Mouse (Mus musculus): ENCODE measurements around the gene Tmem82. TPM values are rescaled to one million over a fixed set of nuclear protein-coding genes. Genes with fewer than 3 reads are reported as not detected.

The Tmem82 gene
- polyA plus RNA-seq, 1 experiment from 2014 or later: 0.43 TPM

- Histone ChIP-seq H3K4me2 (ENCODE audit: low read length) (no peak overlapping the region), H3K27me3 (ENCODE audit: control insufficient read depth, insufficient read depth, low read depth, low read length) (no peaks in the 10 kb centered on the region), H3K4me3 (ENCODE audit: low read depth, low read length) (no peak overlapping the region), H3K27ac (ENCODE audit: low read length) (no peak overlapping the region), H3K9me3 (replicated peaks; ENCODE audit: control insufficient read depth, low read length, poor library complexity, severe bottlenecking) (no peaks in the 10 kb centered on the region), H3K9ac (ENCODE audit: low read depth, low read length) (no peak overlapping the region), H3K4me1 (ENCODE audit: control insufficient read depth, insufficient read depth, low read length) (no peaks in the 10 kb centered on the region), H3K36me3 (ENCODE audit: control insufficient read depth, insufficient read depth, low read length) (peaks cover 5% of the 10 kb centered on the region; the same call in 1 of the 2 replicates)
- no peak for ATAC-seq
- WGBS: 95% methylated on average over 7 of the region's 7 CpGs
These were observed 41.6 kb downstream of the Tmem82 start for GRCm38 (mm10) chr4:141576877-141577276.

GRCm38 (mm10) chr4:141576404-141576803, 42.0 kb downstream of the Tmem82 start:
- WGBS: 86% methylated on average over 11 of the region's 11 CpGs
- Histone ChIP-seq H3K27ac (ENCODE audit: low read length) (no peak overlapping the region), H3K4me2 (ENCODE audit: low read length) (no peak overlapping the region), H3K9me3 (replicated peaks; ENCODE audit: control insufficient read depth, low read length, poor library complexity, severe bottlenecking) (no peaks in the 10 kb centered on the region), H3K36me3 (ENCODE audit: control insufficient read depth, insufficient read depth, low read length) (peaks cover 5% of the 10 kb centered on the region; the same call in 1 of the 2 replicates), H3K4me3 (ENCODE audit: low read depth, low read length) (no peak overlapping the region), H3K27me3 (ENCODE audit: control insufficient read depth, insufficient read depth, low read depth, low read length) (no peaks in the 10 kb centered on the region), H3K4me1 (ENCODE audit: control insufficient read depth, insufficient read depth, low read length) (no peaks in the 10 kb centered on the region), H3K9ac (ENCODE audit: low read depth, low read length) (no peak overlapping the region)
- ATAC-seq: no peak

GRCm38 (mm10) chr4:141574789-141575702, 43.4 kb downstream of the Tmem82 start:
- Histone ChIP-seq H3K9me3 (replicated peaks; ENCODE audit: control insufficient read depth, low read length, poor library complexity, severe bottlenecking) (no peaks in the 10 kb centered on the region), H3K4me1 (ENCODE audit: control insufficient read depth, insufficient read depth, low read length) (no peaks in the 10 kb centered on the region), H3K4me2 (ENCODE audit: low read length) (peak overlapping the region; percentile 3; the same call in 1 of the 2 replicates), H3K9ac (ENCODE audit: low read depth, low read length) (no peak overlapping the region), H3K27ac (ENCODE audit: low read length) (no peak overlapping the region), H3K4me3 (ENCODE audit: low read depth, low read length) (no peak overlapping the region), H3K36me3 (ENCODE audit: control insufficient read depth, insufficient read depth, low read length) (peaks cover 5% of the 10 kb centered on the region; the same call in 1 of the 2 replicates), H3K27me3 (ENCODE audit: control insufficient read depth, insufficient read depth, low read depth, low read length) (no peaks in the 10 kb centered on the region)
- peak; percentile 77 for ATAC-seq
- 43% methylated on average over 27 of the region's 27 CpGs for WGBS

- Histone ChIP-seq H3K9ac (ENCODE audit: low read depth, low read length) (no peak overlapping the region), H3K4me3 (ENCODE audit: low read depth, low read length) (no peak overlapping the region), H3K27me3 (ENCODE audit: control insufficient read depth, insufficient read depth, low read depth, low read length) (no peaks in the 10 kb centered on the region), H3K4me1 (ENCODE audit: control insufficient read depth, insufficient read depth, low read length) (no peaks in the 10 kb centered on the region), H3K36me3 (ENCODE audit: control insufficient read depth, insufficient read depth, low read length) (peaks cover 4% of the 10 kb centered on the region; the same call in 1 of the 2 replicates), H3K9me3 (replicated peaks; ENCODE audit: control insufficient read depth, low read length, poor library complexity, severe bottlenecking) (no peaks in the 10 kb centered on the region), H3K27ac (ENCODE audit: low read length) (no peak overlapping the region), H3K4me2 (ENCODE audit: low read length) (no peak overlapping the region)
- ATAC-seq: no peak
- WGBS: 70% methylated on average over 6 of the region's 6 CpGs
These were observed 45.0 kb downstream of the Tmem82 start for GRCm38 (mm10) chr4:141573359-141573966.

GRCm38 (mm10) chr4:141572668-141573358, 45.6 kb downstream of the Tmem82 start:
- H3K4me1 ChIP-seq (ENCODE audit: control insufficient read depth, insufficient read depth, low read length): no peaks in the 10 kb centered on the region
- H3K9ac ChIP-seq (ENCODE audit: low read depth, low read length): no peak overlapping the region
- no peaks in the 10 kb centered on the region for H3K9me3 ChIP-seq (replicated peaks; ENCODE audit: control insufficient read depth, low read length, poor library complexity, severe bottlenecking)
- H3K27ac ChIP-seq (ENCODE audit: low read length): no peak overlapping the region
- H3K27me3 ChIP-seq (ENCODE audit: control insufficient read depth, insufficient read depth, low read depth, low read length): no peaks in the 10 kb centered on the region
- no peak overlapping the region for H3K4me3 ChIP-seq (ENCODE audit: low read depth, low read length)
- ATAC-seq: no peak
- 87% methylated on average over 7 of the region's 7 CpGs for WGBS
- H3K4me2 ChIP-seq (ENCODE audit: low read length): no peak overlapping the region
- H3K36me3 ChIP-seq (ENCODE audit: control insufficient read depth, insufficient read depth, low read length): peaks cover 4% of the 10 kb centered on the region; the same call in 1 of the 2 replicates

- no peak overlapping the region for H3K9ac ChIP-seq (ENCODE audit: low read depth, low read length)
- H3K4me1 ChIP-seq (ENCODE audit: control insufficient read depth, insufficient read depth, low read length): no peaks in the 10 kb centered on the region
- H3K36me3 ChIP-seq (ENCODE audit: control insufficient read depth, insufficient read depth, low read length): peaks cover 2% of the 10 kb centered on the region; the same call in 1 of the 2 replicates
- H3K4me2 ChIP-seq (ENCODE audit: low read length): no peak overlapping the region
- H3K27ac ChIP-seq (ENCODE audit: low read length): no peak overlapping the region
- H3K27me3 ChIP-seq (ENCODE audit: control insufficient read depth, insufficient read depth, low read depth, low read length): no peaks in the 10 kb centered on the region
- ATAC-seq: no peak
- WGBS: 81% methylated on average over 10 of the region's 10 CpGs
- H3K9me3 ChIP-seq (replicated peaks; ENCODE audit: control insufficient read depth, low read length, poor library complexity, severe bottlenecking): no peaks in the 10 kb centered on the region
- H3K4me3 ChIP-seq (ENCODE audit: low read depth, low read length): no peak overlapping the region
These were observed 46.5 kb downstream of the Tmem82 start for GRCm38 (mm10) chr4:141571934-141572333.

GRCm38 (mm10) chr4:141571337-141571739, 47.1 kb downstream of the Tmem82 start:
- Histone ChIP-seq H3K27ac (ENCODE audit: low read length) (no peak overlapping the region), H3K27me3 (ENCODE audit: control insufficient read depth, insufficient read depth, low read depth, low read length) (no peaks in the 10 kb centered on the region), H3K4me2 (ENCODE audit: low read length) (no peak overlapping the region), H3K9me3 (replicated peaks; ENCODE audit: control insufficient read depth, low read length, poor library complexity, severe bottlenecking) (no peaks in the 10 kb centered on the region), H3K36me3 (ENCODE audit: control insufficient read depth, insufficient read depth, low read length) (no peaks in the 10 kb centered on the region), H3K9ac (ENCODE audit: low read depth, low read length) (no peak overlapping the region), H3K4me3 (ENCODE audit: low read depth, low read length) (no peak overlapping the region), H3K4me1 (ENCODE audit: control insufficient read depth, insufficient read depth, low read length) (no peaks in the 10 kb centered on the region)
- ATAC-seq: no peak
- whole genome bisulfite sequencing: 78% methylated on average over 6 of the region's 6 CpGs

- H3K9ac ChIP-seq (ENCODE audit: low read depth, low read length): no peak overlapping the region
- H3K4me1 ChIP-seq (ENCODE audit: control insufficient read depth, insufficient read depth, low read length): no peaks in the 10 kb centered on the region
- no peak overlapping the region for H3K4me2 ChIP-seq (ENCODE audit: low read length)
- no peaks in the 10 kb centered on the region for H3K9me3 ChIP-seq (replicated peaks; ENCODE audit: control insufficient read depth, low read length, poor library complexity, severe bottlenecking)
- no peaks in the 10 kb centered on the region for H3K27me3 ChIP-seq (ENCODE audit: control insufficient read depth, insufficient read depth, low read depth, low read length)
- no peaks in the 10 kb centered on the region for H3K36me3 ChIP-seq (ENCODE audit: control insufficient read depth, insufficient read depth, low read length)
- 72% methylated on average over 1 of the region's 1 CpGs for WGBS
- no peak overlapping the region for H3K4me3 ChIP-seq (ENCODE audit: low read depth, low read length)
- H3K27ac ChIP-seq (ENCODE audit: low read length): no peak overlapping the region
- ATAC-seq: no peak
These were observed 47.6 kb downstream of the Tmem82 start for GRCm38 (mm10) chr4:141570821-141571220.
